Mouse (Mus musculus): ENCODE measurements at regions not wholly inside any gene's neighbourhood (a gene's known extent, or its start where the extent isn't known, plus 50 kb on each side); places are given as distances from the start of the nearest gene placed in this dataset.

GRCm38 (mm10) chr13:51297231-51297880, 111.1 kb upstream of the S1pr3 start:
- TF ChIP-seq CTCF (IDR thresholded peaks at IDR 0.05; ENCODE audit: insufficient read depth, low read length) (no peak), POLR2A (IDR thresholded peaks at IDR 0.05; ENCODE audit: borderline replicate concordance, extremely low read depth, low read depth, low read length) (no peak)
